Mouse (Mus musculus): ENCODE measurements around the gene Eif2s1. TPM values are rescaled to one million over a fixed set of nuclear protein-coding genes. Genes with fewer than 3 reads are reported as not detected.

The Eif2s1 gene
- polyA plus RNA-seq, 1 experiment from 2014 or later, result 234 TPM

- H3K36me3 ChIP-seq (ENCODE audit: control insufficient read depth, insufficient read depth, low read length), result no peaks in the 10 kb centered on the region
- no peak overlapping the region for H3K9ac ChIP-seq (ENCODE audit: low read depth, low read length)
- ATAC-seq (ENCODE audit: low FRiP score) (no peak), DNase-seq (ENCODE audit: low spot score) (peak; percentile 21)
- no peaks in the 10 kb centered on the region for H3K9me3 ChIP-seq (ENCODE audit: control insufficient read depth, low read length)
- WGBS, result 100% methylated on average over 1 of the region's 1 CpGs
- H3K4me3 ChIP-seq (ENCODE audit: low read depth, low read length), result no peak overlapping the region
- H3K4me2 ChIP-seq (replicated peaks; ENCODE audit: low read depth, low read length), result no peak overlapping the region
- H3K27me3 ChIP-seq (ENCODE audit: control insufficient read depth, insufficient read depth, low read length), result no peaks in the 10 kb centered on the region
- H3K27ac ChIP-seq (ENCODE audit: low read depth, low read length), result no peak overlapping the region
- no peaks in the 10 kb centered on the region; the same call in 1 of the 2 replicates for H3K4me1 ChIP-seq (replicated peaks; ENCODE audit: control insufficient read depth, insufficient read depth, low read length)
Measured at GRCm38 (mm10) chr12:78865434-78865833, 3.8 kb downstream of the Eif2s1 start.

- no peaks in the 10 kb centered on the region for H3K27me3 ChIP-seq (ENCODE audit: control insufficient read depth, insufficient read depth, low read length)
- WGBS, result 87% methylated on average over 1 of the region's 1 CpGs
- no peak for DNase-seq (ENCODE audit: low spot score)
- ATAC-seq (ENCODE audit: low FRiP score), result no peak
- no peaks in the 10 kb centered on the region for H3K9me3 ChIP-seq (ENCODE audit: control insufficient read depth, low read length)
- H3K4me3 ChIP-seq (ENCODE audit: low read depth, low read length), result no peak overlapping the region
- no peak overlapping the region for H3K9ac ChIP-seq (ENCODE audit: low read depth, low read length)
- H3K27ac ChIP-seq (ENCODE audit: low read depth, low read length), result no peak overlapping the region
- H3K36me3 ChIP-seq (ENCODE audit: control insufficient read depth, insufficient read depth, low read length), result no peaks in the 10 kb centered on the region
- H3K4me2 ChIP-seq (replicated peaks; ENCODE audit: low read depth, low read length), result no peak overlapping the region
- no peaks in the 10 kb centered on the region for H3K4me1 ChIP-seq (replicated peaks; ENCODE audit: control insufficient read depth, insufficient read depth, low read length)
Measured at GRCm38 (mm10) chr12:78868115-78868514, 6.5 kb downstream of the Eif2s1 start.

GRCm38 (mm10) chr12:78874581-78874980 lies 13.0 kb downstream of the Eif2s1 start:
- no peak for DNase-seq (ENCODE audit: low spot score)
- Histone ChIP-seq H3K27ac (ENCODE audit: low read depth, low read length) (no peak overlapping the region), H3K9ac (ENCODE audit: low read depth, low read length) (no peak overlapping the region), H3K36me3 (ENCODE audit: control insufficient read depth, insufficient read depth, low read length) (peaks cover 7% of the 10 kb centered on the region; the same call in 1 of the 2 replicates), H3K9me3 (ENCODE audit: control insufficient read depth, low read length) (no peaks in the 10 kb centered on the region), H3K27me3 (ENCODE audit: control insufficient read depth, insufficient read depth, low read length) (no peaks in the 10 kb centered on the region), H3K4me1 (replicated peaks; ENCODE audit: control insufficient read depth, insufficient read depth, low read length) (no peaks in the 10 kb centered on the region), H3K4me3 (ENCODE audit: low read depth, low read length) (no peak overlapping the region), H3K4me2 (replicated peaks; ENCODE audit: low read depth, low read length) (no peak overlapping the region)
- ATAC-seq (ENCODE audit: low FRiP score), result no peak
- WGBS, result 94% methylated on average over 3 of the region's 3 CpGs

GRCm38 (mm10) chr12:78890062-78890461 lies 28.4 kb downstream of the Eif2s1 start:
- H3K4me3 ChIP-seq (ENCODE audit: low read depth, low read length), result no peak overlapping the region
- 64% methylated on average over 1 of the region's 1 CpGs for WGBS
- H3K9me3 ChIP-seq (ENCODE audit: control insufficient read depth, low read length), result no peaks in the 10 kb centered on the region; the same call in 1 of the 2 replicates
- H3K4me1 ChIP-seq (replicated peaks; ENCODE audit: control insufficient read depth, insufficient read depth, low read length), result no peaks in the 10 kb centered on the region
- DNase-seq (ENCODE audit: low spot score) (no peak), ATAC-seq (ENCODE audit: low FRiP score) (no peak)
- no peak overlapping the region for H3K4me2 ChIP-seq (replicated peaks; ENCODE audit: low read depth, low read length)
- H3K27me3 ChIP-seq (ENCODE audit: control insufficient read depth, insufficient read depth, low read length), result no peaks in the 10 kb centered on the region
- H3K9ac ChIP-seq (ENCODE audit: low read depth, low read length), result no peak overlapping the region
- H3K27ac ChIP-seq (ENCODE audit: low read depth, low read length), result no peak overlapping the region
- no peaks in the 10 kb centered on the region for H3K36me3 ChIP-seq (ENCODE audit: control insufficient read depth, insufficient read depth, low read length)

- Histone ChIP-seq H3K27ac (ENCODE audit: low read depth, low read length) (no peak overlapping the region), H3K9ac (ENCODE audit: low read depth, low read length) (no peak overlapping the region), H3K36me3 (ENCODE audit: control insufficient read depth, insufficient read depth, low read length) (no peaks in the 10 kb centered on the region), H3K4me1 (replicated peaks; ENCODE audit: control insufficient read depth, insufficient read depth, low read length) (no peaks in the 10 kb centered on the region), H3K9me3 (ENCODE audit: control insufficient read depth, low read length) (no peaks in the 10 kb centered on the region; the same call in 1 of the 2 replicates), H3K27me3 (ENCODE audit: control insufficient read depth, insufficient read depth, low read length) (no peaks in the 10 kb centered on the region), H3K4me2 (replicated peaks; ENCODE audit: low read depth, low read length) (no peak overlapping the region), H3K4me3 (ENCODE audit: low read depth, low read length) (no peak overlapping the region)
- DNase-seq (ENCODE audit: low spot score) (no peak), ATAC-seq (ENCODE audit: low FRiP score) (no peak)
- WGBS, result 83% methylated on average over 2 of the region's 2 CpGs
Measured at GRCm38 (mm10) chr12:78891149-78891548, 29.5 kb downstream of the Eif2s1 start.

- no peak overlapping the region for H3K9ac ChIP-seq (ENCODE audit: low read depth, low read length)
- H3K4me2 ChIP-seq (replicated peaks; ENCODE audit: low read depth, low read length), result no peak overlapping the region
- no peak overlapping the region for H3K27ac ChIP-seq (ENCODE audit: low read depth, low read length)
- H3K4me3 ChIP-seq (ENCODE audit: low read depth, low read length), result no peak overlapping the region
- ATAC-seq (ENCODE audit: low FRiP score), result no peak
- H3K27me3 ChIP-seq (ENCODE audit: control insufficient read depth, insufficient read depth, low read length), result no peaks in the 10 kb centered on the region
- no peaks in the 10 kb centered on the region for H3K4me1 ChIP-seq (replicated peaks; ENCODE audit: control insufficient read depth, insufficient read depth, low read length)
- H3K36me3 ChIP-seq (ENCODE audit: control insufficient read depth, insufficient read depth, low read length), result no peaks in the 10 kb centered on the region
- H3K9me3 ChIP-seq (ENCODE audit: control insufficient read depth, low read length), result no peaks in the 10 kb centered on the region
- no peak for DNase-seq (ENCODE audit: low spot score)
- 96% methylated on average over 1 of the region's 1 CpGs for WGBS
Measured at GRCm38 (mm10) chr12:78897861-78898260, 36.2 kb downstream of the Eif2s1 start.

- no peak overlapping the region for H3K27ac ChIP-seq (ENCODE audit: low read depth, low read length)
- ATAC-seq (ENCODE audit: low FRiP score) (no peak), DNase-seq (ENCODE audit: low spot score) (no peak)
- H3K9me3 ChIP-seq (ENCODE audit: control insufficient read depth, low read length), result no peaks in the 10 kb centered on the region
- H3K36me3 ChIP-seq (ENCODE audit: control insufficient read depth, insufficient read depth, low read length), result no peaks in the 10 kb centered on the region
- 0 out of 2 replicates have a peak, but pooled peaks cover 2% of the 10 kb centered on the region for H3K27me3 ChIP-seq (ENCODE audit: control insufficient read depth, insufficient read depth, low read length)
- no peak overlapping the region for H3K9ac ChIP-seq (ENCODE audit: low read depth, low read length)
- no peaks in the 10 kb centered on the region for H3K4me1 ChIP-seq (replicated peaks; ENCODE audit: control insufficient read depth, insufficient read depth, low read length)
- H3K4me2 ChIP-seq (replicated peaks; ENCODE audit: low read depth, low read length), result no peak overlapping the region
- 90% methylated on average over 5 of the region's 5 CpGs for WGBS
- H3K4me3 ChIP-seq (ENCODE audit: low read depth, low read length), result no peak overlapping the region
Measured at GRCm38 (mm10) chr12:78901467-78901866, 39.8 kb downstream of the Eif2s1 start.

GRCm38 (mm10) chr12:78903313-78903712 lies 41.7 kb downstream of the Eif2s1 start:
- H3K4me1 ChIP-seq (replicated peaks; ENCODE audit: control insufficient read depth, insufficient read depth, low read length), result 0 out of 2 replicates have a peak, but pooled peaks cover 5% of the 10 kb centered on the region
- H3K27me3 ChIP-seq (ENCODE audit: control insufficient read depth, insufficient read depth, low read length), result peaks cover 8% of the 10 kb centered on the region; the same call in 1 of the 2 replicates
- no peak for ATAC-seq (ENCODE audit: low FRiP score)
- no peak overlapping the region for H3K27ac ChIP-seq (ENCODE audit: low read depth, low read length)
- no peak overlapping the region for H3K9ac ChIP-seq (ENCODE audit: low read depth, low read length)
- 81% methylated on average over 4 of the region's 4 CpGs for WGBS
- no peaks in the 10 kb centered on the region for H3K36me3 ChIP-seq (ENCODE audit: control insufficient read depth, insufficient read depth, low read length)
- no peak overlapping the region for H3K4me2 ChIP-seq (replicated peaks; ENCODE audit: low read depth, low read length)
- DNase-seq (ENCODE audit: low spot score), result no peak
- no peak overlapping the region for H3K4me3 ChIP-seq (ENCODE audit: low read depth, low read length)
- H3K9me3 ChIP-seq (ENCODE audit: control insufficient read depth, low read length), result no peaks in the 10 kb centered on the region

GRCm38 (mm10) chr12:78904499-78904898 lies 42.9 kb downstream of the Eif2s1 start:
- Histone ChIP-seq H3K27me3 (ENCODE audit: control insufficient read depth, insufficient read depth, low read length) (peaks cover 11% of the 10 kb centered on the region; the same call in 1 of the 2 replicates), H3K36me3 (ENCODE audit: control insufficient read depth, insufficient read depth, low read length) (no peaks in the 10 kb centered on the region), H3K4me3 (ENCODE audit: low read depth, low read length) (no peak overlapping the region), H3K27ac (ENCODE audit: low read depth, low read length) (no peak overlapping the region), H3K9ac (ENCODE audit: low read depth, low read length) (no peak overlapping the region), H3K4me2 (replicated peaks; ENCODE audit: low read depth, low read length) (no peak overlapping the region), H3K4me1 (replicated peaks; ENCODE audit: control insufficient read depth, insufficient read depth, low read length) (0 out of 2 replicates have a peak, but pooled peaks cover 5% of the 10 kb centered on the region), H3K9me3 (ENCODE audit: control insufficient read depth, low read length) (no peaks in the 10 kb centered on the region)
- 79% methylated on average over 6 of the region's 7 CpGs for WGBS
- ATAC-seq (ENCODE audit: low FRiP score), result no peak
- no peak for DNase-seq (ENCODE audit: low spot score)
